Mouse (Mus musculus) lung, postnatal 14 days (tissue): ENCODE results near the gene Ngrn.
A peak's percentile ranks its signal among the peaks of the same experiment; 100 is the strongest.

Experiments used
- DNase-seq: peaks from one replicate; pipeline ENCODE4 v3.0.0; 2021

The Ngrn gene

DNA sequence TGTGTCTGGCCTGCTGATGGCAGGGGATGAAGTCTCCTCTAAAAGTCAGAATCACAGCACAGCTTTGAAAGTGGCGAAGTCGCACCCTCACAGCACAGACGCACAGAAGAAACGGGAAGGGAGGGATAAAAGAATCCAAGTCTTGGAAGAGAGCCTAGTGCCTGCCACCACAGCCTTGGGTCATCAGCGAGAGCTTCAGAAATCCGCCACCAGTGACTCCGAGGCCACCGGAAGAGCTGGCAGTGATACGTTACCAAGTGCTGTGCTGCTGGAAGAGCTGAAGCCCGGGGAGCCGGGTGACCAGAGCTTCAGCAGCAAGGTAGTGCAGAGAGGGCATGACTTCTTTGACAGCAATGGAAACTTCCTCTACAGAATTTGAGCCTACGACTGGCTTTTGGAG, 3.6 kb downstream of the Ngrn start:
- DNase-seq: no peak

DNA sequence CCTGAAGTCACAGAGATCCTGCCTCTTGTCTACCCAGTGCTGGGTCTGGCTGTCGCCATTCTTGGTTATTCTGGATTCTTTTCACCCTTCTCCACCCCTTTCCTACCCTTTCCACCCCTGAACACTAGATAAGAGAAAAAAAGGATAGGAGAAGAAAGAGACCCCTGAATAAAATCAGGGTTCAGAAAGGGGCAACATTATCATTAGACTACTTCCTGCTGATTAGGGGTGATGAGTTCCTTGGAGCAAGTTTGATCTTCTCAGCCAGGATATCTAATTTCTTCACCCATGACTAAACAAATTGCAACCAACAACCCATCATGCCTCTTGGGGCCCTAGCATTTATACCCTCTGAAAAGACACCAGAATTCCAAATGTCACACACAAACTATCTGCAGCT, 6.7 kb downstream of the Ngrn start:
- DNase-seq: no peak

DNA sequence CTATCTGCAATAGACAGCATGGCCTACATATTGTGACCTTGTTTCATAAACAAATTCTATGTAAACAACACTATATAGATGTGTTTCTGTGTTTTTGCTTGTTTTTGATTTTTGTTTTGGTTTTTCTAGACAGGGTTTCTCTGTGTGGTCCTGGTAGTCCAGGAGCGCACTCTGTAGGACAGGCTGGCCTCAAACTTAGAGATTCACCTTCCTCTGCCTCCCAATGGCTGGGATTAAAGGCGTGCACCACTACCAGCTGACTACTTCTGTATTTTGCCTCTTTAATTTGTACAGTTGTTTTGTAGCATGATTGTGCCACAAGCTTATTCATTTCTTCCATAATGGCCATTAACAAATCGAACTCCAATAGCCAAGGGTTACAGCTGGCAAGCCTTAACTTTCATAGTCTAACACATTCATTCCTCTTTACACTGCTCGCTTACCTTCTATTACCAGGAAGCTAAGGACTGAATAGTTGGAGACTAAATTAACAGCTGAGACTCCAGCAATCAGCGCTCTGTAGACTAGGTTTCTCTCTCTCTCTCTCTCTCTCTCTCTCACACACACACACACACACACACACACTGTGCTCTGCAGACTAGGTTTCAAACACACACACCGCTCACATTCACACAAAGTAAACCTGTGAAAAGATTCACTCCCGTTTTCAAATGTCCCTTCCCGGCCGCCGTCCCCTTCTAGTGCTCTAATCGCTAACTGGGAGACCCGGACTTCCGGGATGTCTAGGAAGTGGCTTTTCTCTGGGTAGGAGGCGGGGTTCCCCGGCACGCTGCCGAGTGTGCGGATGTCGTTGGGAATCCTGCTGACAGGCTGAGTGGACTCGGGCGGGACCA, 8.1 kb downstream of the Ngrn start, which contains the start of gene Vps33b:
TSS of gene Vps33b (plus strand) at position 753 of the 854 bp plus-strand sequence.
- peak; percentile 99 for DNase-seq

DNA sequence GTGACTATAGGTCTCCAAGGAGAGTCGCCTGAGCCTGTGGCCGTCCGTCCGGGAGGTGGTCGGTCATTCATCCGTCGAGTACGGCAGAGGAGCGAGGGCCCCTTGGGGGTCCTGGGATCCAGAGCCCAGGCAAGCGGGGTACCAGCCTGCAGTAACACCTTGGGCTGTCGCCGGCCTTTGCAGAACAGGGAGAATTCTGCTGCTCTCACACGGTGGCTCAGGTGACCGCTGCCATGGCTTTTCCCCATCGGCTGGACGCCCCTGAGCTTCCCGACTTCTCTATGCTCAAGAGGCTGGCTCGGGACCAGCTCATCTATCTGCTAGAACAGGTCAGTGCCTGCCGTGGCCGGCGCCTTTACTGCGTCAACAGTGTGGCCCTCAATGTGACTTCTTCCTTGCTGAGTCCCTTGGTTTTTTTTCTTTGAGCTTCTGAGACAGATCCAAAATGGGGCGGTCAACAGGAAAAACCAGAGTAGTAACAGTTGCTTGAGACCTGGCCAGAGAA, 8.8 kb downstream of the Ngrn start:
- peak; percentile 40 for DNase-seq

DNA sequence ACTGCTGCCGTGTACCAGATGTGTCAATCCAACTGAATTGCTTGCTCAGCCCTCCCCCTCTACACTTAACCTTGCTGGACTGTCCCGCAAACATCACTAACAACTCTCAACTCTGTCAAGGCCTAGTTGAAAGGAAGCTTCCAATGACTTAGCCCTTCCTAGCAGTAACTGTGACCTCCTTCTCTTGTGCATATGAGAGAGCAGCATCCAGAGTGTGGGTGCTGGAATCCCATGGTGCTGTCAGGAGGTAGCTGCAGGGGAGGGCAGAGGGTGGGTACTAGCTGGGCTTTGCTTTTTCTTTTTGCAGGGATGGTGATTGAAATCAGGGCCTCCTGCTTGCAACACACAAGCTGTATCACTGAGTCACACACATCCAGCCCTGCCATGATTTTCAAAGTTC, 12.4 kb downstream of the Ngrn start:
- no peak for DNase-seq

DNA sequence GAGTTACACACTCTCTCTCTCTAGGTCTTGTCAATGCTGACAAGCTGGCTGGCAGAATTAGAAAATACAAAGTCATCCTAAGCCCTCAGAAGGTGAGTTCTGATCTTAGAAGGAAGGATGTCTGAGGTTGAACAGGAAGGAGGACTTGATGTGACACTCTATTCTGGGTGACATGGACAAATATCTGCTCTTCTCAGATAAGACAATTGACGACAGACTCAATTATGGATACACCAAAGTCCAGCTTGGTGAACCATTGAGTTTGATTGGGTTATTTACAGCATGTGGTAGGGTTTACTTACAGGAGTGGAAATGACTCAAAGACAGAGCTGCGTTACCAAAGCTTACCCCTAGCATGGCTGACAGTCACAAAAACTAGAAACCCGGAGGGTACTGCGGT, 15.4 kb downstream of the Ngrn start:
- no peak for DNase-seq

DNA sequence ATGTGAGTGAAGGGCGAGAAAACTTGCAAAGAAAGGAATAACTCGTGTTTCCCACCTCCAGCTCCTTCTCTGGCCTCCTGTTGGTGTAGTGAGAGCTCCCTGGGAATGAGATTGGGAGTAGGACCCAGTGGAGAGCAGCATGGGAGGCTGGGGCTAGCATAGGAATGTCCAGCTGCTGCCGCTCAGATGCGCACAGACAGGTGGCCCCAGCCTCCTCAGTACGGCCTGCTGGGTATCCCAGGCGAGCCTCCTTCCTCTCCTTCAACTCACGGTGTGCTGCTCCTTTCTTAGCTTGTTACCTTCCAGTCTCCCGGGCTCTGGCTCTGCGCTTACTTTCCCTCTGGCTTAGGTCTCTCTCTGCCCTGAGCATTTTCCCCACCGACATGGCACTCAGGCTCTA, 19.0 kb downstream of the Ngrn start:
- no peak for DNase-seq

DNA sequence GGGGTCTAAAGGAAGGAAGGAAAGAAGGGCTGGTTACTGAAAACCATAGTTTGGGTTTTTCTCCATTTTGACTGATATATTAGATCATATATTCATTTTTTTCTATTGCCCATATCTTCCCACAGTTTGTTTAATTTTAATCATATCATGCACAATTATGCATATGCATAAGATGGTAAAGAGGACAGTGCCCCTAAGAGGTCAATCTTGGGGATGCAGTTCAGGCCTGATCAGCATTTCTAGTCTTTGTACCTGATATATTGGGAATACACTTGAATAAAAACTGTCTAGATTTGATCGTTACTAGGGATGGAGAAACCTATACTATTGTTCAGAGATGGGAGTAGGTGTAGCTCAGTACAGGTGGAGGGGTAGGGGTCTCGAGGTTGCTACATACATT, 20.0 kb downstream of the Ngrn start:
- DNase-seq: no peak

DNA sequence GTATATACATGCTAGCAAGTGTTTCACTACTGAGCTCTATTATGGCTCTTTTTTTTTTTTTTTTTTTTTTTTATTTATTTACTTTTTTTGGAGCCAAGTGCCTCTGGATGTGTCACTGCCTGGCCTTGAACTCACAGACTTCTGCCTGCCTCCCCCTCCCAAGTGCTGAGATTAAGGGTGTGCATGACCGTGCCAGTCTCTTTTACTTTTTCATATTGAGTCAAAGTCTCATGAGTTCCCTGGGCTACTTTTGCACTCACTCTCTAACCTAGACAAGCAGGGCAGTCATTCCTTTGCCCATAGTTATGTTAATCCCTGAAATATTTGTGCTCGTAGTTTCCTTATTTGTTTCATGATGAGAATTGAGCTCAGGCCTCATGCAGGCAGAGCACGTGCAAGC, 20.6 kb downstream of the Ngrn start:
- DNase-seq: no peak

DNA sequence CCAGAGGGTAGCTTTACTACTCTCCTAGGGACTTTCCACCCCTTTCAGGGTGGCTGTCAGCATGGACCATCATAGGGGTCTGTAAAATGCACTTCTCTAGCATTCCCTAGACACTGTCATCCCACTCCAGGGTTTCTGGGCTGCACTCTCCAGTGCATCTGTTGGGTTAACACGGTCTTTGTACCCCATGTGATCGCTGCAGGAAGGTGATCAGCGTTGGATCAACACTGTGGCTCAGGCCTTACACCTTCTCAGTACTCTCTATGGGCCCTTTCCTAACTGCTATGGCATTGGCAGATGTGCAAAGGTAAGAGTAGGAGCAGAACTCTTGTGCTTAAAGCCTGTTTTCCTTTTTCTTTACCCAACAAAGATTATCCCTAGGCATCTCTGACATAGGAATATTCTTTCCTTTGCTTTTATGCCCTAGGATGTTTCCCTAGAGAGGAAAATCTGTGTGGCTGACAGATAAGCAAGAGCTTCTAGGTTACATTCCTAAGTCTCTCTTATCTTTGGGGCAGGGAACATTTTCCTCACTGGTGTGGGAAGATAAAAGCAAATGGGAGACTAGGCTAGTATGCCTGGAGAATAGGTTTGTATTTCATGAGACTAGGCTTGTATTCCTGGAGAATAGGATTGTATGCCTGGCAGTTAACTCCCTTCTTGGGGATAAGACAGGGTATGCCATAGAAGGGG, 22.4 kb downstream of the Ngrn start:
- no peak for DNase-seq

DNA sequence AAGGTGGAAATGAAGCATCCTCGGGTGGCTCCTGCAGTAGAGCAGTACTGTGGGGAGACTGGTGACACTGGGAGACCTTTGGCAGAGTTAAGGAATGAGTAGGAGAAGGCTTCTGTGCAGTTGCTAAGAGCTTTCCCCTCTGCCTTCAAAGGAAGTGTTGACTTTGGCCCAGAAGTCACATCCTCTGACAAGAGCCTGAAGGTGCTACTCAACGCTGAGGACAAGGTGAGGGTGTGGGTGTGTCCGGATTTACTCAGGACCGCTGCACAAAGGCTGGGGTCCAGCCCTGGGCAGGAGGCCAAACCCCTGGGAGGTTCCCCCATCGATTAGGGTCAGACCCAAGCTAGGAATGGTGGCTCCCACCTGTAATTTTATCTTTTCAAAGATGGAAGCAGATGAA, 23.4 kb downstream of the Ngrn start:
- peak; percentile 27 for DNase-seq

DNA sequence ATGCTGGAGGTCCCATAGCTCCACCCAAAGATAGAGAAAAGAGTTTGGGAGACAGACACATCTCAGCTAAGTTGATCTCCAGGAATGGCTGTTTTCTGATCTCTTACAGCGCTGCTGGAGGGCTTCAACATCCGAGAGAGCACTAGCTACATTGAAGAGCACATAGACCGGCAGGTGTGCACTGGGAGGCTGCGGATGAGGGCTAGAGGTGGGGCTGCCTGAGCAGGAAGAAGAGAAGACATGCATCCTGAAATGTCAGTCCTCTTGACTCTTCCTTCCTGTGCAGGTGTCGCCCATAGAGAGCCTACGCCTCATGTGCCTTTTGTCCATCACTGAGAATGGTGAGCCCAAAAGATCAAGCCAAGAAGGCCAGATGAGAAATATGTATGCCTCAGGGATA, 24.7 kb downstream of the Ngrn start:
- no peak for DNase-seq

DNA sequence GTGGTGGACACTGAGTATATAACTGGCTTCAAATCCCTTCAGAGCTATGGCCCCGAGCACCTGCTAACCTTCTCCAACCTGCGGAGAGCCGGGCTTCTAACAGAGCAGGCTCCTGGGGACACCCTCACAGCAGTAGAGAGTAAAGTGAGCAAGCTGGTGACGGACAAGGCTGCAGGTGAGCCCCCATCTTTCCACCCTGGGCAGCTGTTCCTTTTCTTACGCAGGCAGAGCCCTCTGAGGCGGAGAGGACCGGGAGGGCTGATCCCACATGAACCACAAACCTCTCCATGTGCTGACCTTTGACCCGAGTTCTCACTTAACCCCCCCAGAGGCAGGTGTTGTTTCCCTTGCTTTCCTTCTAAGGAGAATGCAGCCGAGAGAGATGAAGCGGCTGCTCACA, 26.7 kb downstream of the Ngrn start:
- DNase-seq: no peak

DNA sequence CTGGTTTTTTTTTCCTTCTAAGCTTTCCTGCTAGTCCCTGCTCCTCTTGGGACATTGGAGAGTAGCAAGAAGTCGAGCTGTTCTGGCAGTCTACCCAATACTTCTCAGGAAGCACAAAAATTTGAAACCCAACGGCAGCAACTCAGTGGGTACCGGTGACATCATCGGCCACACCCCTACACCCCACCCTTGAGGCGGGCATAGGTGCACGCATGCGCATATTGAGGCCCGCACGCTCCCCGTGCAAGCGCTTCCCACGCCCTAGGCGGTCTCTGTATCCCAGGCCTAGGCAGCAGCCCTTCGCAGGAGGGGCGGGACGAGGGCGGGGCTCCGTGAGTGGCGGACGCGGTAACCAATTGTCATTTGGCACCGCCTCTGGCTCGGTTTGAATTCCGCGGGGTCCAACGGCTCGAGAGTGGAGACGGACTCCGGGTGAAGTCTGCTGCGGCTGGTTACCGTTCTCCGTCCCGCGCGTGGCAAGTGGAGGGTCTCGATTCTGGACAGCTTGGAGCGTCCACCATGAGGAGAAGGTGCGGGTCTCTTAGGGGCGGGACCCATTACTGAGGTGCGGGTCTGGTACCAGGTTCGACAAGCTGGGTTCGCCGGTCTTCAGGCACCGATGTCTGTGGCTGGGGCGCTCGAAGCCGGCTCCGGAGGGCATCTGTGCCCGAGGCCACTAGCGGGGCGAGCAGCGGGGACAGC, 33.2 kb downstream of the Ngrn start, which contains the start of gene Prc1:
TSS of gene Prc1 (plus strand) at position 389 of the 702 bp plus-strand sequence.
- peak; percentile 98 for DNase-seq

DNA sequence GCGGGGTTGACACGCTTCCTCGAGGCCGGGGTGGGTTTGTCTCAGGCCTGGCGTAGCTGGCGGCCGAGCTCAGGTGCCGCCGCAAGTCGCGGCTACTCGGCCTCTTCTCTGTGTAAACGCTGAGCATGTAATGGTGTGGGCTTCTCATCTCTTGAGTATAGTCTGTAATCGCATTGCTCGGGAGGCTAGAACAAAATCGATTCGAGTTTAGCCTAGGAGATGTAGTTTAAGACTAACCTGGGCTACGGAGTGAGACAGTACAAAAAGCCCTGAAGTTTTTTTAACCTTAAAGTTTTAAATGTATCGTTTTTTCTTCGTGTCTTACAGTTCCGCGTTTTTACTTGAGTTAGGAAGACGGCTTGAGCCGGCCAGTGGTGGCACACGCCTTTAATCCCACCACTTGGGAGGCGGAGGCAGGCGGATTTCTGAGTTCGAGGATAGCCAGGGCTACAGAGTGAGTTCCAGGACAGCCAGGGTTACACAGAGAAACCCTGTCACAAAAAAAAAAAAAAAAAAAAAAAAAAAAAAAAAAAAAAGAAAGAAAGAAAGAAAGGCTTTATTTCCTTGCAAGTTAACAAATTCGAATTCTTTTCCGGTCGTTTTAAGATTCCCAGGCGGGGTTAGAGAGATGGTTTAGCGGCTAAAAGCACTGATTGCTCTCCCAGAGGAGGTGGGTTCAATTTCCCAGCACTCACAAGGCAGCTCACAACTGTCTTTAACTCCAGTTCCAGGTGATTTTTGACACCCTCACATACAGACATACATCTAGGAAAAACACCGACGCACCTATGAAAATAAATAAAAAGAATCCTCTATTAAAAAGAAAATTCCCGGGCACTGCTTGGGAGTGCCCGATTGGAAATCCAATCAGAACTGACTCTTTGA, 34.0 kb downstream of the Ngrn start:
- DNase-seq: no peak

DNA sequence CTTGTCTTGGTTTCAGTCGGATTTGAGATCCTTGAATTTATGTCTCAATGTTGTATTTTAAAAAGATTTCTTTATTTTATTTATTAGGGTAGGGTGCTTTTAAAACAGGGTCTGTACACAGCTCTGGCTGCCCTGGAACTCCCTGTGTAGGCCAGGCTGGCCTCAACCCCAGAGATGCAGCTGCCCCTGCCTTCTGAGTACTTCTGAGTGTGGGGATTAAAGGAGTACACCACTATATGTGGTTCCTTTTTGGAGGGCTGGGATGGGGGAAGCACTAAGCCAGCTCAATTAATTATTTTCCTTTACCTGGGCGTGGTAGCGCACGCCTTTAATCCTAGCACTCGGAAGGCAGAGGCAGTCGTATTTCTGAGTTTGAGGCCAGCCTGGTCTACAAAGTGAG, 35.4 kb downstream of the Ngrn start:
- no peak for DNase-seq

DNA sequence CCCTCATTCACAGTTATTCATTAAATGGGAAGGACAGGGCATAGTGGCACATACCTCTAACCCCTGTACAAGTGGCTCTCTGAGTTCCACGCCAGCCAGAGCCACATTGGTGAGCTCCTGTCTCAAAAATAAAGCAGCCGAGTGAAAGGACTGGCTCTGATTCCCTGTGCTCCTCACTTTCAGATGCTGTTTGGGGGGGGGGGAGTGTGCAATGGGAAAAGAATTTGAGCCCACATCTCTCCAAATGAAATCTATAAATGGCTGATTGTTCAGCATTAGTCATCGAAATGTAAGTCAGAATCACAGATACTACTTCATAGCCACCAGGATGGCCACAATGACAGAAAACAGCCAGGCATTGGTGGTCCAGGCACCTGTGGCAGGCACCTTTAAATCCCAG, 36.0 kb downstream of the Ngrn start:
- DNase-seq: no peak

DNA sequence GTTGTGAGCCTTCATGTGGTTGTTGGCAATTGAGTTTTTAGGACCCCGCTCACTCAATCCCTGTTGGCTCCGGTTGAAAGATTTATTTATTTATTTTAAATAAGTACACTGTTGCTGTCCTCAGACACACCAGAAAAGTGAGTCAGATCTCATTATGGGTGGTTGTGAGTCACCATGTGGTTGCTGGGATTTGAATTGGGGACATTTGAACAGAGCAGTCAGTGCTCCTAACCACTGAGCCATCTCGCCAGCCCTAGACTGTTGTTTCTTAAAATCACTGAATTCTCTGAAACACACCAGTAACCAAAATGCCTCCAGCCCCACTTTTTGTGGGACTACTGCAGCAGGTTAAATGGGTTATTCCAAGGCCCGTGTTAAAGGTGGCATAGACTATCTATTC, 37.7 kb downstream of the Ngrn start:
- no peak for DNase-seq

DNA sequence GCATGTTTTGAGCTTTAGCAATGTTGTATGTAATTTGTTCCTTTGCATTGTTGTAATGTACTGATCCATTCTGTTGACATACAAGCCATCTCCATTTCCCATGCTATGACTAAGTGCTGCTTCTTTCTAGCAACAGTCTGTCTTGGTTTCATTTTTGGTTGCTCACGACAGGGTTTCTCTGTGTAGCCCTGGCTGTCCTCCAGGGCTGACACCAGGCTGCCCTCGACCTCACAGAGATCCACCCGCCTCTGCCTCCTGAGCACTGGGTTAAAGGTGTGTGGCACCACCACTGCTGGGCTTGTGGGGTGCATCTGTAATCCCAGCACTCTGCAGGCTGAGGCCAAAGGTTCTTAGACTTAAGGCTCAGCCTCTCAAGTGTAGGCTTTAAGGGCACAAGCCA, 38.6 kb downstream of the Ngrn start:
- DNase-seq: no peak

DNA sequence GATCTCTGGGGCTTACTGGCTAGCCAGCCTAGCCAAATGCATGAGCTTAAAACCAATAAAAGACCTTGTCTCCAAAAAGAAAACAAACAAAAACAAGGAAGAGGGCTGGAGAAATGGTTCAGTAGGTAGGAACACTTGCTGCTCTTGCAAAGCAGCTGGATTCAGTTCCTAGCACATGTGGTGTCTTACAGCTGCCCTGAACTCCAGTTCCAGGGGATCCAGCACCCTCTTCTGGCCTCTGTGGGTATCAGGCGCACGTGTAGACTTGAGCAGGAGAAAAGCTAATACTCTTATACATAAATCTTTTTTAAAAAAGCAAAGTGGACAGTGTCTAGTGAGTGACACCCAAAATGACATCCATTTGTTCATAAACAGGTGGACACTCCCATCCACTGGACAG, 40.5 kb downstream of the Ngrn start:
- DNase-seq: no peak

DNA sequence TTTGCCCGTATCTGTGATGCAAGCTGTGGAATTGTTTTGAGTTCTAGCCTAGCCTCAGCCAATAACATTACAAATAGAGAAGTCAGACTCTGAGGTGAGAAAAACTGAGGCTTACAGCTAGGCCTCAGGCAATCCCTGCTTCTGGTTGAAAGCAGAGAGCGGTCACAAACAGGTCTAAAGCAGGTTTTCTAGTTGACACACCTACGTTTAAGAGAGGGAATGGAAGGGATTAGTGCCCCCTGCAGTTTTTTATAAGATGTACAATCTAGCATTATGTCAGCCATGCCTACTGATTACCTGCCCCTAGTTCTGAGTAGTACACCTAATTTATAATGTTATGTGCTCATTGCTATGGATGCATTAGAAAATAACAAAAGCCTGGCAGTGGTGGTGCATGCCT, 46.8 kb downstream of the Ngrn start:
- DNase-seq: no peak

DNA sequence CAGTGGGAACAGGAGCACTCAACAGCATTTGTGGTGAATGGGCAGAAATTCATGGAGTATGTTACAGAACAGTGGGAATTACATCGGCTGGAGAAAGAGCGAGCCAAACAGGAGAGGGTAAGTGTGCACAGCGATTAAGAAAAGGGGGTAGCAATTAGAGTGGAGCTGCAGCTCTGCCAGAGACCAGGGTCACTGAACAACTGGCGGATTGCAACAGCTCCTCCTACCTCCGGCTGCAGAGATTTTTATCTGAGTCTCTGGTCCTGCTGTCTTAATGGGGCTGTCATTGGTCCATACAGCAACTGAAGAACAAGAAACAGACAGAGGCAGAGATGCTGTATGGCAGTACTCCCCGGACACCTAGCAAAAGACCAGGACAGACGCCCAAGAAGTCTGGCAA, 49.8 kb downstream of the Ngrn start:
- DNase-seq: no peak
